Mouse (Mus musculus): ENCODE measurements around the gene Mpz.

The Mpz gene

GRCm38 (mm10) chr1:171149974-171150760 is at the start of gene Mpz, which contains the start of gene Sdhc:
Gene Mpz (plus strand): TSS chr1:171150711.
Gene Sdhc (minus strand): TSS chr1:171150603.
- peak; percentile 97 for DNase-seq (ENCODE audit: low read depth, low spot score)

GRCm38 (mm10) chr1:171101033-171101432 is 49.5 kb upstream of the Mpz start:
- DNase-seq (ENCODE audit: low read depth, low spot score) = no peak

- peak; percentile 94 for DNase-seq (ENCODE audit: low read depth, low spot score)
These were observed 48.6 kb upstream of the Mpz start for GRCm38 (mm10) chr1:171101733-171102546.

- peak; percentile 89 for DNase-seq (ENCODE audit: low read depth, low spot score)
These were observed 47.8 kb upstream of the Mpz start for GRCm38 (mm10) chr1:171102547-171103177.

- DNase-seq (ENCODE audit: low read depth, low spot score) = peak; percentile 56
These were observed 47.2 kb upstream of the Mpz start for GRCm38 (mm10) chr1:171103179-171103840.

GRCm38 (mm10) chr1:171105226-171105625 is 45.3 kb upstream of the Mpz start:
- DNase-seq (ENCODE audit: low read depth, low spot score) = no peak

GRCm38 (mm10) chr1:171109620-171110019 is 40.9 kb upstream of the Mpz start:
- no peak for DNase-seq (ENCODE audit: low read depth, low spot score)

GRCm38 (mm10) chr1:171110659-171111019 is 39.9 kb upstream of the Mpz start:
- no peak for DNase-seq (ENCODE audit: low read depth, low spot score)

- peak; percentile 98 for DNase-seq (ENCODE audit: low read depth, low spot score)
These were observed 39.3 kb upstream of the Mpz start for GRCm38 (mm10) chr1:171111020-171111780.

GRCm38 (mm10) chr1:171111781-171112575 is 38.5 kb upstream of the Mpz start:
- DNase-seq (ENCODE audit: low read depth, low spot score) = peak; percentile 63

- DNase-seq (ENCODE audit: low read depth, low spot score) = no peak
These were observed 37.5 kb upstream of the Mpz start for GRCm38 (mm10) chr1:171112986-171113385.

GRCm38 (mm10) chr1:171113873-171114299 is 36.6 kb upstream of the Mpz start, which contains the start of gene Cfap126:
Gene Cfap126 (plus strand): TSS chr1:171113918.
- peak; percentile 90 for DNase-seq (ENCODE audit: low read depth, low spot score)

- no peak for DNase-seq (ENCODE audit: low read depth, low spot score)
These were observed 34.2 kb upstream of the Mpz start for GRCm38 (mm10) chr1:171116280-171116679.

GRCm38 (mm10) chr1:171118269-171118684 is 32.2 kb upstream of the Mpz start:
- peak; percentile 92 for DNase-seq (ENCODE audit: low read depth, low spot score)

GRCm38 (mm10) chr1:171118996-171119395 is 31.5 kb upstream of the Mpz start:
- no peak for DNase-seq (ENCODE audit: low read depth, low spot score)

GRCm38 (mm10) chr1:171119405-171119804 is 31.1 kb upstream of the Mpz start:
- peak; percentile 29 for DNase-seq (ENCODE audit: low read depth, low spot score)

GRCm38 (mm10) chr1:171120893-171121292 is 29.6 kb upstream of the Mpz start:
- no peak for DNase-seq (ENCODE audit: low read depth, low spot score)

- DNase-seq (ENCODE audit: low read depth, low spot score) = no peak
These were observed 28.7 kb upstream of the Mpz start for GRCm38 (mm10) chr1:171121839-171122238.

- no peak for DNase-seq (ENCODE audit: low read depth, low spot score)
These were observed 27.6 kb upstream of the Mpz start for GRCm38 (mm10) chr1:171122932-171123331.

GRCm38 (mm10) chr1:171124398-171124797 is 26.1 kb upstream of the Mpz start:
- no peak for DNase-seq (ENCODE audit: low read depth, low spot score)

All from brain, adult 2 months (tissue).